Mouse (Mus musculus) heart, adult 2 months (tissue): ENCODE results near the gene Gm20388. TPM values are rescaled to one million over a fixed set of nuclear protein-coding genes. Genes with fewer than 3 reads are reported as not detected.

Experiments used
- DNase-seq, 2 experiments: peaks; one replicate each; pipeline ENCODE4 v3.0.0; 2021
- H3K27ac ChIP-seq: fragments of 200-600 bp; 2 replicates; pipeline ENCODE4 v1.8.1; 2022
- H3K27me3 ChIP-seq: fragments of 200-500 bp; 2 replicates; pipeline ENCODE4 v1.6.1; 2012; ENCODE audit warnings: mild to moderate bottlenecking, low read length, inconsistent platforms, mixed read lengths; ENCODE audit not compliant: control insufficient read depth, insufficient read depth
- H3K36me3 ChIP-seq: fragments of 200-500 bp; 2 replicates; pipeline ENCODE4 v1.6.1; 2012; ENCODE audit warnings: low read length, inconsistent platforms; ENCODE audit not compliant: control insufficient read depth, insufficient read depth
- H3K4me1 ChIP-seq: fragments of 200-500 bp; 2 replicates; pipeline ENCODE4 v1.6.1; 2011; ENCODE audit warnings: low read length; ENCODE audit not compliant: control insufficient read depth, insufficient read depth
- H3K4me3 ChIP-seq: fragments of 200-600 bp; 2 replicates; pipeline ENCODE4 v1.8.1; 2022
- H3K79me2 ChIP-seq: fragments of 200-500 bp; replicated peaks from 2 replicates; pipeline ENCODE4 v1.6.1; 2012; ENCODE audit warnings: mild to moderate bottlenecking, inconsistent platforms, low read length, moderate library complexity, mixed read lengths; ENCODE audit not compliant: control insufficient read depth, insufficient read depth
- H3K9ac ChIP-seq: fragments of 200-500 bp; 2 replicates; pipeline ENCODE4 v1.6.1; 2012; ENCODE audit warnings: low read depth, mild to moderate bottlenecking, control low read depth, inconsistent platforms, low read length, mixed read lengths
- CTCF ChIP-seq: fragments of 200-600 bp; IDR thresholded peaks from 2 replicates; pipeline ENCODE4 v1.8.1; 2022; ENCODE audit warnings: antibody characterized with exemption, mild to moderate bottlenecking, moderate library complexity
- EP300 ChIP-seq: fragments of 200-500 bp; IDR thresholded peaks from 2 replicates; pipeline ENCODE4 v1.6.1; 2011; ENCODE audit warnings: low read depth, low read length, control low read depth; ENCODE audit not compliant: insufficient read depth
- POLR2A ChIP-seq: fragments of 200-500 bp; IDR thresholded peaks from 2 replicates; pipeline ENCODE4 v1.6.1; 2011; ENCODE audit warnings: mild to moderate bottlenecking, low read depth, low read length, control low read depth; ENCODE audit not compliant: insufficient read depth
- WGBS: fragments of 180-500 bp; shearing (Covaris S2); methylation state at CpG from one replicate; pipeline ENCODE4 v1.1.7; 2018; 5-methylcytosine and 5-hydroxymethylcytosine counted together
- intact Hi-C: fragments of 180-260 bp; cut with DNase I; formaldehyde crosslinking; loops from one replicate; pipeline ENCODE4 v1.15.1; 2025
- polyA plus RNA-seq: library from polyadenylated mRNA; depleted of rRNA; stranded (reverse); fragments of >200 nt; gene quantifications from 2 replicates; pipeline ENCODE4 v1.2.3, GENCODE M21; 2012
- total RNA-seq, 2 experiments: library from RNA; stranded (reverse); gene quantifications; 2 replicates each; pipeline ENCODE4 v1.2.3; 2021

The Gm20388 gene
- total and polyA plus RNA-seq, 3 experiments: 1.8 to 32.3 TPM; not detected in 1

- Histone ChIP-seq H3K4me1 (0 out of 2 replicates have a peak, but pooled peaks cover 2% of the 10 kb centered on the region), H3K79me2 (no peaks in the 10 kb centered on the region), H3K27me3 (no peaks in the 10 kb centered on the region), H3K27ac (no peak overlapping the region), H3K9ac (no peak overlapping the region), H3K36me3 (no peaks in the 10 kb centered on the region), H3K4me3 (no peak overlapping the region)
- DNase-seq: peak in 1 of 2 experiments; percentile 9
- TF ChIP-seq EP300 (no peak), POLR2A (no peak), CTCF (no peak)
- intact Hi-C loops: no loop called here
- whole genome bisulfite sequencing: 24% methylated on average over 14 of the region's 14 CpGs
Measured at GRCm38 (mm10) chr8:120916831-120917435, 1006.3 kb downstream of the Gm20388 start.

- intact Hi-C loops: no loop called here
- Histone ChIP-seq H3K4me3 (no peak overlapping the region), H3K9ac (no peak overlapping the region), H3K79me2 (no peaks in the 10 kb centered on the region), H3K27ac (no peak overlapping the region), H3K4me1 (0 out of 2 replicates have a peak, but pooled peaks cover 2% of the 10 kb centered on the region), H3K27me3 (0 out of 2 replicates have a peak, but pooled peaks cover 2% of the 10 kb centered on the region), H3K36me3 (no peaks in the 10 kb centered on the region)
- no peak for TF ChIP-seq EP300
- TF ChIP-seq CTCF: no peak
- TF ChIP-seq POLR2A: no peak
- WGBS: 84% methylated on average over 4 of the region's 4 CpGs
- DNase-seq: no peak
Measured at GRCm38 (mm10) chr8:120920527-120920926, 1009.9 kb downstream of the Gm20388 start.

GRCm38 (mm10) chr8:120926201-120926600, 1015.6 kb downstream of the Gm20388 start:
- H3K79me2 ChIP-seq: no peaks in the 10 kb centered on the region
- H3K9ac ChIP-seq: no peak overlapping the region
- no peak for DNase-seq
- intact Hi-C loops: no loop called here
- H3K27ac ChIP-seq: no peak overlapping the region
- TF ChIP-seq POLR2A (no peak), CTCF (no peak), EP300 (no peak)
- H3K36me3 ChIP-seq: no peaks in the 10 kb centered on the region
- no peaks in the 10 kb centered on the region for H3K4me1 ChIP-seq
- H3K27me3 ChIP-seq: 0 out of 2 replicates have a peak, but pooled peaks cover 2% of the 10 kb centered on the region
- no peak overlapping the region for H3K4me3 ChIP-seq
- 81% methylated on average over 9 of the region's 9 CpGs for WGBS

GRCm38 (mm10) chr8:120928082-120928481, 1017.4 kb downstream of the Gm20388 start:
- TF ChIP-seq CTCF (no peak), POLR2A (no peak), EP300 (no peak)
- Histone ChIP-seq H3K4me1 (no peaks in the 10 kb centered on the region), H3K79me2 (no peaks in the 10 kb centered on the region), H3K4me3 (no peak overlapping the region), H3K9ac (no peak overlapping the region), H3K36me3 (no peaks in the 10 kb centered on the region), H3K27me3 (peaks cover 1% of the 10 kb centered on the region; the same call in 1 of the 2 replicates), H3K27ac (no peak overlapping the region)
- intact Hi-C loops: no loop called here
- DNase-seq: no peak
- WGBS: 81% methylated on average over 6 of the region's 6 CpGs

- TF ChIP-seq CTCF (no peak), EP300 (no peak), POLR2A (no peak)
- Histone ChIP-seq H3K79me2 (no peaks in the 10 kb centered on the region), H3K4me3 (no peak overlapping the region), H3K27ac (no peak overlapping the region), H3K4me1 (no peaks in the 10 kb centered on the region), H3K36me3 (no peaks in the 10 kb centered on the region), H3K27me3 (peaks cover 1% of the 10 kb centered on the region; the same call in 1 of the 2 replicates), H3K9ac (no peak overlapping the region)
- WGBS: 87% methylated on average over 9 of the region's 9 CpGs
- DNase-seq: no peak
- intact Hi-C loops: no loop called here
Measured at GRCm38 (mm10) chr8:120934596-120934995, 1024.0 kb downstream of the Gm20388 start.

GRCm38 (mm10) chr8:120936685-120937084, 1026.0 kb downstream of the Gm20388 start:
- intact Hi-C loops: no loop called here
- no peak overlapping the region for H3K27ac ChIP-seq
- peaks cover 1% of the 10 kb centered on the region; the same call in 1 of the 2 replicates for H3K27me3 ChIP-seq
- TF ChIP-seq CTCF (no peak), POLR2A (no peak), EP300 (no peak)
- no peaks in the 10 kb centered on the region for H3K79me2 ChIP-seq
- H3K36me3 ChIP-seq: no peaks in the 10 kb centered on the region
- H3K4me1 ChIP-seq: no peaks in the 10 kb centered on the region
- no peak for DNase-seq
- 51% methylated on average over 10 of the region's 10 CpGs for WGBS
- no peak overlapping the region for H3K4me3 ChIP-seq
- H3K9ac ChIP-seq: no peak overlapping the region
